Mouse (Mus musculus) left cerebral cortex, postnatal 14 days (tissue): ENCODE results near the gene Ang. TPM values are rescaled to one million over a fixed set of nuclear protein-coding genes. Genes with fewer than 3 reads are reported as not detected.

Experiments
- DNase-seq, 2 experiments: peaks; one replicate each; pipeline ENCODE4 v3.0.0; 2021 to 2022; ENCODE audit warnings: low spot score in 2 of 2, mixed read lengths in 1 of 2
- intact Hi-C: fragments of 180-260 bp; cut with DNase I; formaldehyde crosslinking; loops from one replicate; pipeline ENCODE4 v1.15.1; 2025
- long read RNA-seq, 2 experiments: library from polyadenylated mRNA; stranded (forward); transcript quantifications; one replicate each; pipeline ENCODE4 v2.0.0; 2021
- total RNA-seq, 2 experiments: library from RNA; stranded (reverse); gene quantifications; 2 replicates each; pipeline ENCODE4 v1.2.3; 2021

Gene Ang
- 1 to 10 TPM; 2.9 to 4.1 TPM for total RNA-seq
- long read RNA-seq, experiment 1: 0 reads
- long read RNA-seq, experiment 2, partial matches to known transcripts: 0 of 1 reads
- long read RNA-seq, experiment 2, other reads (novel, unspliced or antisense): 1 of 1 reads

DNA sequence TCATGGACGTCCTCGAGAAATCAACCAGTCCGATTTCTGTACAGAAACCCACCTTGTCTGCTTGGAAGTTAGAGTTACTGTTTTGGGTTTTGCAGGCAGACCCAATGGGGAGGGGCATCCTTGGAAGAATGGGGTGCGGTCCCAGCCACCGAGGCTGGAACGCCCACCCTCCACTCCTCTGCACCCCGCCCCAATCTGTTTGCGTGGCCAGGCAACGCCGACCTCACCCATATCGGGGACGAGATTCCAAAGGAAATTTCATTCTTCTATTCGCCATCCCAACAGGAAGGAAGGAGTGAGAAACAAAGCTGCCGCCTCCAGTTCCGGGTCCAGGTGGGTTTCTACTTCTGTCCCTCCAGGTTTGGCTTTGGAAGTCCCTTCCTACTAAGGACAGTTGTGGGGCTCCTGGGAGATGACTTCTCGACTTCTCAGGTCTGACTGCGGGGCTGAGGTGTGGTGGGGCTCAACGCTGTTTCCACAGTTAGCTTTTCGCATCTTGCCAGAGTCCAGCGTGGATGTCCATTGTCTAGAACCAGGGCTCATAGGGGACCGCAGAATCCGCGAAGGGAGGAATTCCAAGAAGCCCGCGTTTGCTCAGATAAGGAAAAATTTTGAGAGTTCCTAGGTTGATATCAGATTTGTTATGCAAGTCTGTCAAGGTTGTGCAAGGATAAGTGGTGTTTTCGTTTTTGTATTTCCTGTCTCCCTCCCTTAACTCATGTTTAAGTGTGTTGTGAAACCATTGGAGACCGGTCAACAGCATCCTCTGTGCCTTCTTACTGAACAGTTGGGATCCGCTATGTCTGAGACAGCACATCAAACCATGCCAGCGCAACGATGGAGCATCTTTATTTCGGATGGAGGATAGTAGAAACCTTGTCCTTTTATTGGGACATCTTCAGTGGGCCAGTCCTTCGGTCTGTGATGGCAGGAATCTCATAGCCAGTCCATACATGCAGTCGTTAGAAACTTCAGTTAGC lies at the start of gene Ang, which contains the start of gene Rnase4:
Ang (plus strand) TSS at position 230 of the 980 bp plus-strand sequence.
Rnase4 (plus strand) TSS at position 157 of the 980 bp plus-strand sequence.
- intact Hi-C loops: no loop called here
- DNase-seq: peak in 1 of 2 experiments; percentile 34

GRCm38 (mm10) chr14:51041769-51042168 lies 49.2 kb upstream of the Ang start, which contains the start of gene Rnase9:
Gene Rnase9 (minus strand): TSS chr14:51041869.
- DNase-seq: no peak
- intact Hi-C loops: no loop called here

- intact Hi-C loops: no loop called here
These were observed 43.1 kb upstream of the Ang start for GRCm38 (mm10) chr14:51047846-51048245.

GRCm38 (mm10) chr14:51050063-51050462 lies 40.9 kb upstream of the Ang start, which contains the start of gene Rnase11:
Gene Rnase11 (minus strand): TSS chr14:51050163.
- no peak for DNase-seq
- intact Hi-C loops: no loop called here

More at GRCm38 (mm10) chr14:51047846-51048245, 43.1 kb upstream of the Ang start:
- no peak for DNase-seq

DNA sequence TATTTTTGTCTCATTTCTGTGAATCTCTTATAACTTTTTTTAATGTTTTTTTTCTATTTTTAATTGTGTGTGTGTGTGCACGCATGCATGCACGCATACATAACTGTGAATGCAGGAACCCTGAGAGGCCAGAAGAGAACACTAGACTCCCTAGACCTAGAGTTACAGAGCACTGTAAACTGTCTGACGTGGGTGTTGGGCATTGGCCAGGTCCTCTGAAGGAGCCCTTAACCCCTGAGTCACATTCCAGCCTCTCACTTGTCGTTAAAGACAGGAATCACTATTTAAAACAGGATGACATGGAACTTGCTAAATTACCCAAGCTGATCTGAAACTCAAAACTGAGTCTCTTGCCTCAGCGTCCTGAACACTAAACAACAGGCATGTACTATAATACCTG lies 39.0 kb upstream of the Ang start:
- intact Hi-C loops: no loop called here
- DNase-seq: no peak

GRCm38 (mm10) chr14:51053176-51053575 lies 37.8 kb upstream of the Ang start:
- intact Hi-C loops: no loop called here
- DNase-seq: no peak

DNA sequence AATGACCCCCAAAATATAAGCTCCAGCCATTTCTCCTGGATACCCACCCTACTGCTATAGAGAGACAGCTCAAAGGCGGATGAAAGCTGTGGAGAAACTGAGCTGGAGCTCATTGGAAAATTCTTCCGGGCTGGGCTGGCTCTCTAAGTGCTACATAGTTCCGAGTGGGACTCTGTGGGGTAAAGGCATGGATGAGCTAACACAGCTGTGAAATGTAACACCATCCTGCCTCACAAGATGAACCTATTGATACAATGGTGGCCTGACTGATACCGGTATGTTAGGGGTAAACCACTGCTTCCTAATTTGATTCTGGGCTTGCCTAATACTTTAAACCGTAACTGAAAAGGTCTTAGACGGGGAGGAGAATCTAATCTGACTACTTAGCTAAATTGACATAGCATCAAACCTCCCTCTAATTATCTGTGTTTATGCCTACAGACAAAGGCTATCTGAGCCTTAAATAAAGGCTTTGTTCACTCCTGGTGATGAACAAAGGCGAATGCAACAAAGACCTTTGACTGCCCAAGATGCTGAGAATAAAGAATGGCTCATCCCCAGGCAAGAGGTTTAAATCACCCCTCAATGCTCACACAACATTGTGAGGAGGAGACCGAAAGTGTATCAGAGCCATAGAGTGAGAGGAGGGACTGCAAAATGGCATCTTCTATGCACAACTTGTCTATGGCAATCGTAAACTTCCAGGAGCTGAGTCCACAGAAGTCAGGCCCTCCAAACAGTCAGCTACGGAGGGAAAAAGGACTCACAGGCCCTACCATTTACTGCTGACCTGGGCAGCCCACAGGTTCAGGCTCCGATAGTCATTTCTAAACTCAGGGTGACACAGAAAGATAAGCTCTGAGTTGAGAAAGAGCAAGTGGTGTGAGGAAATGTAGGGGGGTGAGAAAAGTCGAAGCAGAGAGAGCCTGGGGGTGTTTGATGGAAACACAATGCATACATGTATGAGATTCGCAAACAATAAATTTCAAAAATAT lies 36.4 kb upstream of the Ang start:
- intact Hi-C loops: no loop called here
- no peak for DNase-seq

DNA sequence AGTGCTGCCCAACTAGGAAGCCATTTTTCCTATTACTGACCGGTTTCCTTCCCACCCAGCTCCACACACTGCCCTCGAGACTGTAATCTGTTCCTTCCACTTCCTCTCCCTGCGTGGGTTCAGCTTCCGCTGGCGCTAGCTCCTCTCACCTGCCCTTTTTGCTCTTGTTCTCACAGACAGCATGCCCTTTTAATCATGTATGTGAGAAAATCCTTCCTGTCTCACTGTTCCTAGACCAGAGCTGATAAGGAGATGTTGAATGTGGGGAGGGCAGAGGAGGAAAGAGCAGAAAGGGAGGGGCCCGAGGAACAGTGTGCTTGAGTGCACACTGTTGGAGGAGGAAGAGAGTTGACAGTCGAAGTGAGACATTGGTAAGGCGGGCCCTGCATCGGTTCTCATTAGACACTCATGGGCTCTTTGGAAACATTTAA lies 33.5 kb upstream of the Ang start, which contains the start of gene Rnase12:
Rnase12 (minus strand) TSS at position 261 of the 431 bp plus-strand sequence.
- intact Hi-C loops: no loop called here

GRCm38 (mm10) chr14:51060761-51061160 lies 30.2 kb upstream of the Ang start:
- intact Hi-C loops: no loop called here
- DNase-seq: no peak

More for the DNA sequence above, 33.5 kb upstream of the Ang start, which contains the start of gene Rnase12:
- DNase-seq: no peak

DNA sequence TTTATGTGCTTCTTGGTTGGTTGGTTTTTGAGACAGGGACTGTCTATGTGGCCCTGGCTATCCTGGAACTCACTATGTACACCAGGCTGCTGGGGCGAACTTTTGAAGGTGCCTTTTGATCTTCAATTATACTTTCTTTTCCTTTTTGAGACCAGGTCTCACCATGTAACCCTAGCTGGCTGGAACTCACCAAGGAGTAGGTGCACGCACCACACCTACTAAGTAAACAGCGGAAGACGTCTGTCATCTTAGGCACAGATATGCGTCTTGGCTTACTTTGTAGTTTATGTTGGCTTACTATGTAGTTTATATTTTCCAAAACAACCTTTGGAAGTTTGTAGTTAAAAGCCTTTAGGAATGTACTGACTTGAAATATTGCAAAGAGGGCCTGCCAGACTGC lies 22.0 kb upstream of the Ang start:
- no peak for DNase-seq
- intact Hi-C loops: no loop called here

GRCm38 (mm10) chr14:51069617-51070016 lies 21.3 kb upstream of the Ang start:
- no peak for DNase-seq
- intact Hi-C loops: no loop called here

DNA sequence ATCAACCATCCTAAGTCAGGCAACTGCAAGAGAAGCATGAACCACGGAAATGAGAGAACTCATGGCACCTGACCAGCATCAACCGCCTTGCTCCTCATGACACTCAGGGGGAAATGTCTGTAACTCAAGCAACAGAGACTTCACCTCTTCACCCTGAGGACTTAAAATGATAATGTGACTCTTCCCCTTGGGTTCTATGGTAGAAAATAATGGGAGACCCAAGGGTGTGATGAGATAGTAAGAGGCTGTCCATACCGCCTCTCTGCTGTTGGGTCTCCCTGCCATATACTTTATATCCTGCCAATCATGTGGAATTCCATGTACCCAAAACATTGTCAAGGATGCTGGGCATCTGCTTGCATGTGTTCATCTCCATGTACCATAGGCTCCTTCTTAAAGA lies 16.6 kb upstream of the Ang start, which contains the start of gene Olfr750:
Olfr750 (minus strand) TSS at position 101 of the 400 bp plus-strand sequence.
- intact Hi-C loops: no loop called here
- DNase-seq: no peak

DNA sequence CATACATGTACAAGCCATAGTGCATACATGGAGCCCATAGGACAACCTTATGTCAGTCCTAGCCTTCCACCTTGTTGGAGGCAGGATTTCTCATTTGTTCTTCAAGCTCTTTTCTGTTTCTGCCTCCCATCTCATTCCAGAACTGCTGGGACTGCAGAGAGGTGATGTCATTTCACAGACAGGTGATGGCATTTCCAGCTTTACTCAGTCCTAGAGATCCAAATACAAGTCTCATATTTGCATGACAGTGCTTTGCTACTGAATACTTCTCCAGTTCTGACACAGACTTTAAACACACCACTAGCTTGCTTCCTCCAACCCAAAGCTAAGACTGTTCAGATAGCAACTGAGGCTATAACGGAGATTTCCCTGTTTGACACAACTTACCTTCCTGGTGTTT lies 11.8 kb upstream of the Ang start:
- intact Hi-C loops: no loop called here
- no peak for DNase-seq

DNA sequence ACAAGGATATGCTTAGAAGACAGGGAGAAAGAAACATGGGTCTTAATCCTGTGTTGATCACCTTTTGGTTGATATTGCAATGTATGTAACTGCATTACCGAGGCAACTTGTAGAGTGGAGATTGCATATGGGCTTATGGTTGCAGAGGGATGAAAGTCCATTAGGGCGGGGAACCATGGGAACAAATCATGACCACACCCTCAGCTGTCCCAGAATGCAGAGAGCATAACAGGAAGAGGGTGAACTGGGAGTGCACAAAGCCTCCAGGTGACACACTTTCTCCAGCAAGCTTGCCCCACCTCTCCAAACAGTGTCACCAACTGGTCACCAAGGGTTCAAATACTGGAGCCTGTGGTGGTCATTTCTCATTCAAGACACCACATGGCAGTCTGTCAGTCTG lies 9.9 kb upstream of the Ang start:
- no peak for DNase-seq
- intact Hi-C loops: no loop called here

- intact Hi-C loops: no loop called here
- peak in 1 of 2 experiments; percentile 71 for DNase-seq
These were observed 8.1 kb upstream of the Ang start for GRCm38 (mm10) chr14:51082599-51083581.

- no peak for DNase-seq
- intact Hi-C loops: no loop called here
These were observed 7.1 kb upstream of the Ang start for GRCm38 (mm10) chr14:51083805-51084204.

DNA sequence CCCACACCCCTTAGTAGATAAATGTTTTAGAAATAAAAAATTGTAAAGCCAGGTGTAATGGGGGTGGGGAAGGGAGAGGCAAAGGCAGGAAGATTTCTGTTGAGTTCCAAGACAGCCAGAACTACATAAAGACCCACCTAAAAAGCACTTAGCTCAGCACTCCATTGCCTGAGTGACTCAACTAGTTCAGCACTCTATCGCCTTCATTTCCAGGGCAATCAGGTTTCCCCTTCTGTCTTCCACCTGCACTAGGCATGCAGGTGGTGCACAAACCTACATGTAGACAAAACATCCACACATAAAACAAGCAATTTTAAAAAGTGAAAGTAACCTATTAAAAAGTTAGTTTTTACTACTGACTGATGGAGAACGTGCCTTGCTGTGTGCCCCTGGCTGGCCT lies 5.9 kb upstream of the Ang start:
- intact Hi-C loops: no loop called here
- no peak for DNase-seq

DNA sequence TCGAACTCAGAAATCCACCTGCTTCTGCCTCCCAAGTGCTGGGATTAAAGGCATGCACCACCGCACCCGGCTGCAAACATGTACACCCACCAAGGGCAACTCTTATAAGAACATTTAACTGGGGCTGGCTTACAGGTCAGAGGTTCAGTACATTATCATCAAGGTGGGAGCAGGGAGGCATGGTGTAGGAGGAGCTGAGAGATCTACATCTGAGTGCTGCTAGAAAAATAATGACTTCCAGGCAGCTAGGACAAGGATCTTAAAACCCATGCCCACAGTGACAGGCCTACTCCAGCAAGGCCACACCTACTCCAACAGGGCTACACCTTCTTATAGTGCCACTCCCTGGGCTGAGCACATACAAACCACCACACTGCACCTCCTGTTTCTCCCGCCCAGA lies 5.0 kb upstream of the Ang start:
- intact Hi-C loops: no loop called here
- no peak for DNase-seq
